Mouse (Mus musculus) yolk sac, embryonic 10.5 days (tissue): ENCODE measurements around the gene E2f2.
A peak's percentile ranks its signal among the peaks of the same experiment; 100 is the strongest.

ENCODE experiments used
- DNase-seq: peaks from one replicate; pipeline ENCODE4 v3.0.0-alpha.2; 2017; ENCODE audit warnings: low spot score

Gene E2f2

GRCm38 (mm10) chr4:136144927-136145292 lies 27.3 kb upstream of the E2f2 start:
- no peak for DNase-seq

GRCm38 (mm10) chr4:136145362-136145885 lies 26.8 kb upstream of the E2f2 start:
- no peak for DNase-seq

- no peak for DNase-seq
Measured at GRCm38 (mm10) chr4:136145991-136146711, 26.0 kb upstream of the E2f2 start.

- peak; percentile 51 for DNase-seq
Measured at GRCm38 (mm10) chr4:136146712-136147154, 25.5 kb upstream of the E2f2 start.

DNA sequence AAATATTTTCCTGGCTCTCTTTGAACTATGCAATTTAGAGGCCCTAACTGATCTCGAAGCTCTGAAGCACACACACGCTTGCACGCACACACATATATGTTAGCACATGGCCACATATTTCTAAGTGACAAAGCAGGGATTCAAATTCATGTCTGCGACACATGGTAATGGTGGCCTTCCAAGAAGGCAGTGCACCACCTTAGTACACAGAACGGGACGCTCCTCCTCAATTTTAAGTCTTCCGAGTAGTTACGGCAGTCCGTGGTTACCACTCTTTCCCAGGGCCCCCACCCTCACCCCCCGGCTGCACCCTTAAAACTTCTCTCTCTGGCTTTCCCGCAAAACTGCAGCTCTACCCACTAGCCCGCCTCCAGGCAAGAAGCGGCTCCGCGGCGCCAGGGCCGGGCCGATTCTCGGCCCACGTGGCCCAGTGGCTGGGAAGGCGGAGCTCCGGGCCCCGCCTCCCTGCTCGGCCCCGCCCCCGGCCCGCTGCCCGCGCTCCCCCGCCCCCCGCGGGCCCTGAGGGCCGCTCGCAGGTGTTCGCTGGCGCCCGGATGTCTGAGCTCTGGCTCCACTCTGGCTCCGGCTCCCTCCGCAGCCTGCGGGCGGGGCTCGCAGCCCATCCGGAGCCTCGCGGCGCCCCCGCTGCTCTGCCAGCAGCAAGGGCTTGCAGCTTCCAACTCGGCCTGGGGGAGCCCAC lies 24.6 kb upstream of the E2f2 start:
- DNase-seq: peak; percentile 86

- peak; percentile 43 for DNase-seq
Measured at GRCm38 (mm10) chr4:136148342-136149044, 23.7 kb upstream of the E2f2 start.

DNA sequence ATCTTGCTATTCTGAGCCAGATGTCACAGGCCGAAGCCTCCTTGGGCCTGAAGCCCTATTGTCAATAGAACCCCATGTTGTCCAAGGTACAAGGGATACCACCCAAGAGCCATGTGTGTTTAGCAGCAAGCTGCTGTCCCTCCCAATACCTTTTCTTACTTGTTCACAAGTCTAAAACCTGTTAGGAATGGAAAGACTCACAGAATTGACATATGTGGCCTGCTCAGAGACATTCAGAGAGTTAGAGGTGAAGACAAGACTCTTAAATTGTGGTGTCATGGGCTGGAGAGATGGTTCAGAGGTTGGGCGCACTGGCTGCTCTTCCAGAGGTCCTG lies 23.2 kb upstream of the E2f2 start:
- no peak for DNase-seq

DNA sequence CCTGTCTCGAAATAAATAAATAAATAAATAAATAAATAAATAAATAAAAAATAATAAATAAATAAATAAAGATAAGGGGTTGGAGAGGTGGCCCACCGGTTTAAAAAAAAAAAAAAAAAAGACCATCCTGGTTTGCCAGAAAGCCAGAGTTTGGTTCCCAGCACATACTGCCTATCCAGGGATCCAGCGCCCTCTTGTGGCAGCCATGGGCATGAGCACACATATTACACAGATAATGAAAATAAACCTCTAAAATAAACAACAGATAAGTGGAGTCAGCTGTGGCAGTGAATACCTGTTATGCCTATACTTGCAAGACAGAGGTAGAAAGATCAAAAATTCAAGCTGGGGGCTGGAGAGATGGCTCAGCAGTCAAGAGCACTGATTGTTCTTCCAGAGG lies 22.5 kb upstream of the E2f2 start:
- no peak for DNase-seq

GRCm38 (mm10) chr4:136150596-136150995 lies 21.6 kb upstream of the E2f2 start:
- no peak for DNase-seq

DNA sequence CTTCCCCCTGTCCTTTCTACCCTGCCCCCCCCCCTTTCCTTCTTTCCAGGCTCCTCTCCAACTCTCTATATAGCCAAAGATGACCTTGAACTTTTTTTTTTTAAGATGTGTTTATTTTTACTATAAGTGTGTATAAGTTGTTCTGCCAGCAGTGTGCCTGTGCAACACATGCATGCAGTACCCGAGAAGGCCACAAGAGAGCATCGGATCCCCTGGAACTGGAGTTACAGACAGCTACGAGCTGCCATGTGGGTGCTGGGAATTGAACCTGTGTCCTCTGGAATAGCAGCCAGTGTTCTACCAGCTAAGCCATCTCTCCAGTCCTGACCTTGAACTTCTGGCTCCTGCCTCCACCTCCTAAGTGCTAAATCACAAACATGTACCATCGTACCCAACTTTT lies 19.4 kb upstream of the E2f2 start:
- DNase-seq: no peak

DNA sequence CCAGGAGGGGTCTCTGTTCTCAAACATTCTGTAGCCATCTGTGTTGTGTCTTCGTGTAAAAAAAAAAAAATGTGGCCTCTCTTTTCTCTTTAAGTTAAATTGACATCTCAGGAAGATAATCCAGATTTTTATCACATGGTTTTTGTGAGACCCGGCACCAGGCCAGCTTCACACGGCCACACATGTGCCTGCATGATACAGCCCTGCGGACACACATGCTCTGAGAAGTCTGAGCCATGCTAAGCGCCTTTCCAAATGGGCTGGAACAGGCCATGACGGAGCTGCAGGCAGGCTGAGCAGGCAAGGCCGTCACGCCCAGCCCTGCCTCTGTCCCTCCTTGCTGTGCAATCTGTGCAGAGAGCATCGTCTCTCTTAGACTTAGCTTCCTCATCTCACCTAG lies 17.7 kb upstream of the E2f2 start:
- DNase-seq: no peak

- DNase-seq: no peak
Measured at GRCm38 (mm10) chr4:136158498-136158897, 13.7 kb upstream of the E2f2 start.

DNA sequence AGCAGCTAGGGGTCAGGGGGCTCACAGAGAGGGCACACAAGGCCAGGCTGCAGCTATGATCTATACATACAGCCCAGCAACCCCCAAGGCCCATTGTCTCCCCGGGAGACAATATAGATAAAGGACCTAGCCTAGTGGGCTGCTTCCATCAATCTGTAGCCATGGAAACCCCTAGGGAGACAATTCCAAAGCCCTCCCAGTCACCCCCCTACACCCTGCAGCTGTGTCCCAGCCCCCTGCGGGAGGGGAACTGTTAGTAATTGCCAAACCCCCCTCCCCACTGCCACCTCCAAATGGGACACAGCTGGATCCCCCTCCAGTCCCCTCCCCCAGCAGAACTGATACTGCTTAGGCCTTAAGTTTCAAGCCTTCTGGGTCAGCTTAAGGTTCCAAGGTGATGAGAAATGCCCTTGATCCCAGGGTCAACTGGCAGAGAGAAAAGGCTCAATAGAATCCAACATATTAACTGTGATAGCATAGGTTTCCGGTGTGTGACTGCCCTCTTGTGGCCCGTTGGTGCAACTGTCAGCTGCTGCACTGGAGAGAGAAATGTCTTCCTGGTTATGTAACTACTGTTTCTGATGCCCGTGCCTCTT lies 12.3 kb upstream of the E2f2 start:
- DNase-seq: peak; percentile 69

- DNase-seq: peak; percentile 87
Measured at GRCm38 (mm10) chr4:136163448-136163847, 8.7 kb upstream of the E2f2 start.

GRCm38 (mm10) chr4:136164981-136165380 lies 7.2 kb upstream of the E2f2 start:
- DNase-seq: no peak

GRCm38 (mm10) chr4:136167701-136168100 lies 4.5 kb upstream of the E2f2 start:
- DNase-seq: no peak

DNA sequence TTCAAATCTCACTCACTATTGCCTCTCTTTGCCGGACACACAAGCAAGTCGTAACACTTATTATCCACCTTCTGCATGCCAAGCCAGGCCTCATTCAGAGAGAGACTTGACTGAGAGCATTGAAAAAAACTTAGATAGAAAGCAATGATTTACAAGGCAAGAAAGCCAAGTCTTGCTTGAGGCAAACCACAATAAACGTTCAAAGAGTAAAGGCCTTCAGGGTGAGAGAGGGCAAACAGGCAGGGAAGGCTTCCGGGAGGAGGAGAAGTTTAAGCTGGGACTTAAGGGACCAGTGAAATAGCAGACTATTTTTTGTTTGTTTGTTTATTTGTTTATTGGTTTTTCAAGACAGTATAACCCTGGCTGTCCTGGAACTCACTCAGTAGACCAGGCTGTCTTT lies 1.8 kb upstream of the E2f2 start:
- DNase-seq: no peak

DNA sequence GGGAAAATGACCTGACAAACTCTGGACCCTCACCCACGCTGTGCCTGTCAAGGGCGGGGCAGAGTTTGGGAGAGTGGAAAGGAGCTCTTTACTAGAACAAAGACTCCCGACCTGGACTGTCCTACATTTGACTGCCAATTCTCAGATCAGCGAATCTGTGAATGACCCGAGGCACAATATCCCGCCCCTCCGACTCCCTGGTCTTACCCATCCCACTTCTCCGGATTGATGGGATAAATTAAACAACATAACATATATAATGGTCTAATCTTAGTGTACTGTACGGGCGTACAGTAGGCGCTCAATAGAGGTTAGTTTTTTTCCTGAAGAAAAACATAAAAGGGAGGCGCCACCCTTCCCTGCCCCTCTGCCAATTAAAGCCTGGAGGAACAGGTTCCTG lies 739 bp upstream of the E2f2 start:
- no peak for DNase-seq

GRCm38 (mm10) chr4:136172542-136173209 lies 482 bp downstream of the E2f2 start:
- no peak for DNase-seq

DNA sequence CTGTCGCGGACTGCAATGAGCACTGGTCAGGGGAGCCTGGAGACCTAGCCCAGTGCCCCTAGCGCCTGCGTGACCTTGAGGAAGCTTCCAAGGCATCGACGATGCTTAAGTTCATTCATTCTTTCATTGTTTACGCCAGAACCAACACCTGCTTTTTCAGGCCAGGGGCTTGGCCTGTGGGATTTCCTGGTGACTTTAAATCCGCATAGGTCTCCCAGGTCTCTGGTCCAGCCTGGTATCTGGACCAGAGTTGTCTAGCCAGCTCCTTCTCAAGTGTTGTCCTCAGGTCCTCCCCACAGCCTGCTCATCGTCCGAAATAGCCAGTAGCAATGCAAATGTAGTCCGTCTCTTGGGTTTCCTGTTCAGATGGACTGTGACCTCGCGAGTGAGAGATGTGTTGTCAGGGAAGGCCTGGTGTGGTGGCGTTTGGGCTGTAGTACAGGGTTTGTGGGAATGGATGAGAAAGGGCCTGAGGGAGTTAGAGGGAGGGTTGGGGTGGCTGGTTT lies 1.1 kb downstream of the E2f2 start:
- peak; percentile 49 for DNase-seq

GRCm38 (mm10) chr4:136174216-136175193 lies 2.3 kb downstream of the E2f2 start:
- DNase-seq: no peak
